Mouse (Mus musculus): Measurements from ENCODE around the gene Sidt1. TPM values are rescaled to one million over a fixed set of nuclear protein-coding genes. Genes with fewer than 3 reads are reported as not detected.

Sidt1 gene
- polyA plus RNA-seq, 1 experiment from 2014 or later: 3.1 TPM

Other genes with a start within 250 kb of the Sidt1 start
- gene Atp6v1a, start 193.5 kb downstream of the Sidt1 start, polyA plus RNA-seq (2015; fragmentation: Nextera tagmentation; extraction: Ambion mirVana): 91.2 and 107 TPM in 2 replicates
- 82.1 and 84.7 TPM in 2 replicates for gene Naa50, start 193.4 kb downstream of the Sidt1 start, polyA plus RNA-seq (2015; fragmentation: Nextera tagmentation; extraction: Ambion mirVana)
- gene Usf3, start 159.9 kb downstream of the Sidt1 start, polyA plus RNA-seq (2015; fragmentation: Nextera tagmentation; extraction: Ambion mirVana): 3.5 and 3.7 TPM in 2 replicates
- gene Spice1, start 13.9 kb upstream of the Sidt1 start, polyA plus RNA-seq (2015; fragmentation: Nextera tagmentation; extraction: Ambion mirVana): 20.6 and 23.4 TPM in 2 replicates
- gene Cfap44, start 61.6 kb upstream of the Sidt1 start, polyA plus RNA-seq (2015; fragmentation: Nextera tagmentation; extraction: Ambion mirVana): 2.1 and 2.4 TPM in 2 replicates
- gene Boc, start 225.7 kb upstream of the Sidt1 start, polyA plus RNA-seq (2015; fragmentation: Nextera tagmentation; extraction: Ambion mirVana): 15.3 and 16.9 TPM in 2 replicates